Mouse (Mus musculus) cerebral cortex, adult 2 months (tissue): ENCODE measurements around the gene Thoc6.

Experiments
- WGBS: fragments of 180-500 bp; shearing (Covaris S2); methylation state at CpG from one replicate; pipeline ENCODE4 v1.1.7; 2018; 5-methylcytosine and 5-hydroxymethylcytosine counted together

The Thoc6 gene

DNA sequence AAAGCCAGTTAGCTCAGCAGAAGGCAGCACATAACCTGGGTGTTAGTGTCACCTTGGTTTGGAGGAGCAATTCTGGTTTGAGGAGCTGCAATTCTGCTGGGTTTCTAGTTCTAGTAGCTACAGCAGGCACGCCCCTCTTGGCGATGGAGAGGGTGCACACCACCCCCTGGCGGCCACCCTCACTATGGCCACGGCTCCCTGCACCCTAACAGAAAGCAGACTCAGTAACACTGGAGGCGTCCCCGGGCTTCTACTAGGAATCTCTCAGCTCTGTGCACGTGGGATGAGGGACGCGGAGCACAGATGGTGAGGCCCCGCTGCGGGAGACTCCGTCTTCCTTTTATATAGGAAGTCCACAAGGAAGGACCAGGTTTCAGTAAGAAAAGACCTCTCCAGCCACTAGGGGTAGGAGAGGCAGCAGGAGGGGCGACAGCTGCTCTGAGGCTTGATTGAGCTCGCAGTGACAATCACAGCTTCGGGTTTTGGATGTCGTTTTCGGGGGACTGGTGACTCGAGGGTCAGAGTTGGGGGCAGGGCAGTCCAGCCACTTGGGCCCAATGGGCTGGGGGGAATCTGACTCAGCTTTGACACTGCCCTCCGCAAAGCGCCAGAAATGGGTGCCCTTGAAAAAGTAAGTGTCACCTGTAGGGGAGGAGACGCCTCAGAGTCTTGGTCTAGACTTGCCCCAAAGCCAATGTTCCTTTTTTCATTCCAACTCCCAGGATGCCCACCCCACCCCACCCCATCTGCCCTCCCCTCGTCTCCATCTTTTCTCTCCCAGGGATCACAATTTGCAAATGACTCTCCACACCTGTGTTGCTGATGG is 43.3 kb downstream of the Thoc6 start:
- 16% methylated on average over 22 of the region's 22 CpGs for WGBS

DNA sequence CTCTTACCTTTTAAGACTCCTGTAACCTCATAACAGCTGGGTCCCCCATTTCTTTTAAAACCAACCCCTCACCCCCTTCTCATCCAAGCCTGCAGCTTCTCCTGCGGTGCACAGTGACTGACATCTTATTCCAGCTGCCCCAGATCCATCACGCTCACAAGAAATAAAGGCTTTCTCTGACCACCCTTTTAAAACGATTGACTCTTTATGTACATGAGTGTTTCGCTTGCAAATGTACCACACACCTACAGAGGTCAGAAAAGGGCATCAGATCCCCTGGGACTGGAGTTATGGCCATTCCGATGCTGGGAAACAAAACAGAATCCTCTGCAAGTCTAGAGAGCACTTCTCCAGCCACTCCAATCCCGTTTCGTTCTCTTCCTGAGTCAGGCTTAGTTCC is 45.9 kb downstream of the Thoc6 start:
- WGBS, result 57% methylated on average over 7 of the region's 7 CpGs

DNA sequence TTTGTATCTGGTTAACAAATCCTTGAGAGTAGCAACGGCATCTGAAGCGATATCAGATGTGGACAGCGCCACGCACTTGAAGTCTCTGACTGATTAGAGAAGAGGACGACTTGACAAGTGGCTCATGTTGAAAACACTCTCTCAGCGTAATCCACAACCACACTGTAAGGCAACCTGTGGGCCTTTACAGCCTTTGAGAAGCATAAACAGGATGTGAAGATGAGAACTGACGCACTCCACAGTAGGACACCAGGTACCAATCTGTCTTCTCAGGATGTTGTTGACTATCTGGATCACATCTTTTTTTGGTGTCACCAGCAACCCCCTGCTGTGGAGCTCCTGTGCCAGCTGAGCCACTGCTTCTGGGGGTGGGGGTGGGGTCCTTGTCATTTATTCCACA is 53.3 kb downstream of the Thoc6 start:
- 82% methylated on average over 7 of the region's 7 CpGs for WGBS
